Mouse (Mus musculus) thymus, postnatal 0 days (tissue): ENCODE results near the gene Gal3st2c. TPM values are rescaled to one million over a fixed set of nuclear protein-coding genes. Genes with fewer than 3 reads are reported as not detected.
A peak's percentile ranks its signal among the peaks of the same experiment; 100 is the strongest.
"Not testable (repeated sequence)": the region's sequence is repeated elsewhere in the genome, so short reads cannot be mapped to it uniquely, and the experiment has no call there.

ENCODE experiments used
- DNase-seq: peaks from one replicate; pipeline ENCODE4 v3.0.0-alpha.2; 2015; ENCODE audit warnings: low spot score
- polyA plus RNA-seq: library from polyadenylated mRNA; unstranded; fragments of >200 nt; fragmentation: Nextera tagmentation; extraction: Ambion mirVana; gene quantifications from 2 replicates; pipeline ENCODE4 v1.2.1, GENCODE M21; 2015

The Gal3st2c gene
- polyA plus RNA-seq: 0.01 and 0.03 TPM in 2 replicates

GRCm38 (mm10) chr1:93990209-93990608, at the start of gene Gal3st2c:
Gal3st2c (plus strand) TSS chr1:93990509.
- not testable (repeated sequence) for DNase-seq

- DNase-seq: not testable (repeated sequence)
Observed at GRCm38 (mm10) chr1:93949087-93949486, 41.2 kb upstream of the Gal3st2c start.

- DNase-seq: not testable (repeated sequence)
Observed at GRCm38 (mm10) chr1:93966489-93966888, 23.8 kb upstream of the Gal3st2c start.

- DNase-seq: not testable (repeated sequence)
Observed at GRCm38 (mm10) chr1:93970380-93970779, 19.9 kb upstream of the Gal3st2c start.

- DNase-seq: not testable (repeated sequence)
Observed at GRCm38 (mm10) chr1:93970797-93971196, 19.5 kb upstream of the Gal3st2c start.

- not testable (repeated sequence) for DNase-seq
Observed at GRCm38 (mm10) chr1:93975764-93976163, 14.5 kb upstream of the Gal3st2c start.

- not testable (repeated sequence) for DNase-seq
Observed at GRCm38 (mm10) chr1:93978287-93978686, 12.0 kb upstream of the Gal3st2c start.

- DNase-seq: not testable (repeated sequence)
Observed at GRCm38 (mm10) chr1:93980932-93981331, 9.4 kb upstream of the Gal3st2c start.

- no peak for DNase-seq
Observed at GRCm38 (mm10) chr1:93986167-93986566, 4.1 kb upstream of the Gal3st2c start.

GRCm38 (mm10) chr1:93988786-93989185, 1.5 kb upstream of the Gal3st2c start:
- DNase-seq: no peak

GRCm38 (mm10) chr1:93991068-93991467, 759 bp downstream of the Gal3st2c start:
- DNase-seq: not testable (repeated sequence)

GRCm38 (mm10) chr1:93991491-93991890, 1.2 kb downstream of the Gal3st2c start:
- DNase-seq: not testable (repeated sequence)

GRCm38 (mm10) chr1:94001023-94001422, 10.7 kb downstream of the Gal3st2c start:
- no peak for DNase-seq

GRCm38 (mm10) chr1:94005954-94006506, 15.7 kb downstream of the Gal3st2c start:
- DNase-seq: not testable (repeated sequence)

- not testable (repeated sequence) for DNase-seq
Observed at GRCm38 (mm10) chr1:94008826-94009225, 18.5 kb downstream of the Gal3st2c start.

GRCm38 (mm10) chr1:94011643-94012042, 21.3 kb downstream of the Gal3st2c start:
- DNase-seq: no peak

- no peak for DNase-seq
Observed at GRCm38 (mm10) chr1:94020151-94020550, 29.8 kb downstream of the Gal3st2c start, which contains the start of gene Neu4. Neu4 (plus strand) TSS chr1:94020451.

- DNase-seq: no peak
Observed at GRCm38 (mm10) chr1:94027506-94028108, 37.3 kb downstream of the Gal3st2c start.

GRCm38 (mm10) chr1:94028741-94029140, 38.4 kb downstream of the Gal3st2c start:
- DNase-seq: no peak

- no peak for DNase-seq
Observed at GRCm38 (mm10) chr1:94033075-94033602, 42.8 kb downstream of the Gal3st2c start.

- peak; percentile 93 for DNase-seq
Observed at GRCm38 (mm10) chr1:94034984-94035743, 44.9 kb downstream of the Gal3st2c start.

GRCm38 (mm10) chr1:94040391-94040790, 50.1 kb downstream of the Gal3st2c start:
- no peak for DNase-seq
